Mouse (Mus musculus) cerebellum, adult (tissue): ENCODE data around the gene Abhd13.
A peak's percentile ranks its signal among the peaks of the same experiment; 100 is the strongest.

ENCODE experiments used
- ATAC-seq: cut with Nextera tagmentation; 2 replicates; pipeline ENCODE4 v1.9.2; 2017; ENCODE audit warnings: mild to moderate bottlenecking, moderate library complexity, mixed read lengths; ENCODE audit not compliant: insufficient number of reproducible peaks, low FRiP score, low TSS enrichment

The Abhd13 gene

GRCm38 (mm10) chr8:9977573-9978314 lies at the start of gene Abhd13, which contains the start of gene Lig4:
TSS of gene Abhd13 (plus strand) at chr8:9977707.
TSS of gene Lig4 (minus strand) at chr8:9977686.
- ATAC-seq: peak; percentile 49

- ATAC-seq: no peak
Observed at GRCm38 (mm10) chr8:9929746-9930445, 47.6 kb upstream of the Abhd13 start.

GRCm38 (mm10) chr8:9932711-9933110 lies 44.8 kb upstream of the Abhd13 start:
- no peak for ATAC-seq

- ATAC-seq: peak; percentile 76
Observed at GRCm38 (mm10) chr8:9934891-9935565, 42.5 kb upstream of the Abhd13 start.

- peak; percentile 52; the same call in 1 of the 2 replicates for ATAC-seq
Observed at GRCm38 (mm10) chr8:9935574-9935973, 41.9 kb upstream of the Abhd13 start.

GRCm38 (mm10) chr8:9949134-9949890 lies 28.2 kb upstream of the Abhd13 start:
- no peak for ATAC-seq

- no peak for ATAC-seq
Observed at GRCm38 (mm10) chr8:9958338-9958737, 19.2 kb upstream of the Abhd13 start.

GRCm38 (mm10) chr8:9959919-9960318 lies 17.6 kb upstream of the Abhd13 start:
- ATAC-seq: no peak

- ATAC-seq: no peak
Observed at GRCm38 (mm10) chr8:9971866-9972265, 5.6 kb upstream of the Abhd13 start.

GRCm38 (mm10) chr8:9975276-9975675 lies 2.2 kb upstream of the Abhd13 start:
- no peak for ATAC-seq

- ATAC-seq: peak; percentile 90
Observed at GRCm38 (mm10) chr8:9975898-9976611, 1.5 kb upstream of the Abhd13 start.

GRCm38 (mm10) chr8:9977016-9977415 lies 491 bp upstream of the Abhd13 start:
- ATAC-seq: no peak

- ATAC-seq: no peak
Observed at GRCm38 (mm10) chr8:9978475-9979230, 1.1 kb downstream of the Abhd13 start.

GRCm38 (mm10) chr8:9979746-9980145 lies 2.2 kb downstream of the Abhd13 start:
- ATAC-seq: no peak

- ATAC-seq: no peak
Observed at GRCm38 (mm10) chr8:9980188-9980587, 2.7 kb downstream of the Abhd13 start.

- no peak for ATAC-seq
Observed at GRCm38 (mm10) chr8:10004115-10004514, 26.6 kb downstream of the Abhd13 start.

GRCm38 (mm10) chr8:10006156-10006985 lies 28.9 kb downstream of the Abhd13 start, which contains the start of gene Tnfsf13b:
TSS of gene Tnfsf13b (plus strand) at chr8:10006467.
- no peak for ATAC-seq

- ATAC-seq: peak; percentile 75
Observed at GRCm38 (mm10) chr8:10006986-10007659, 29.6 kb downstream of the Abhd13 start.
